Mouse (Mus musculus): ENCODE data around the gene Serinc3. TPM values are rescaled to one million over a fixed set of nuclear protein-coding genes. Genes with fewer than 3 reads are reported as not detected.
"Not testable (repeated sequence)": the region's sequence is repeated elsewhere in the genome, so short reads cannot be mapped to it uniquely, and the experiment has no call there.

The Serinc3 gene
- polyA plus RNA-seq, 1 experiment from 2014 or later, result 31.2 TPM

DNA sequence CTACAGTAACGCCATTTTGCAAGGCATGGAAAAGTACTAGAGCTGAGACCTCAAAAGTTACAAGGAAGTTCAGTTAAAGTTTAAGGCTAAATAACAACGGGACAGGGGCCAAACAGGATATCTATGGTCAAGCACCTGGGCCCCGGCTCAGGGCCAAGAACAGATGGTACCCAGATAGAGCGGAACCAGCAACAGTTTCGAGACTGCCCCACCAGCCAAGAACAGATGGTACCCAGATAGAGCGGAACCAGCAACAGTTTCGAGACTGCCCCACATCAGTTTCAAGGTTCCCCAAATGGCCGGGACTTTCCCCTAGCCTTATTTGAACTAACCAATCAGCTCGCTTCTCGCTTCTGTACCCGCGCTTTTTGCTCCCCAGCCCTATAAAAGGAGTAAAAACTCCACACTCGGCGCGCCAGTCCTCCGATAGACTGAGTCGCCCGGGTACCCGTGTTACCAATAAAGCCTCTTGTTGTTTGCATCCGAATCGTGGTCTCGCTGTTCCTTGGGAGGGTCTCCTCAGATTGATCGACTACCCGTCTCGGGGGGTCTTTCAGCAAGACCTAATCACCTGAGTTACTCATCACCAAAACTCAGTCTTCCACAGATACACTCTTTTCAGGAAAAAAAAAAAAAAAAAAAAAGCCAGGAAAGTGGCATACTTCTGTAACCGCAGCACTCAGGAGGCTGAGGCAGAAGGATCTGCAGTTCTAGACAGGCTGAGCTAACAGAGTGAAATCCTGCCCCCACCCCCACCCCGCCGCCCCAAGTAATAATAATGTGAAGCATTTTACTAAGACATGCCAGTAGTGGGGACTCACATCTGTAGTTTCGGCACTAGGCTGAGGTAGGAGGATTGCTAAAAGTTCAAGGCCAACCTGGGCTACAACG lies 2.0 kb downstream of the Serinc3 start:
- Histone ChIP-seq H3K4me2 (peak overlapping the region; percentile 61), H3K27me3 (no peaks in the 10 kb centered on the region), H3K9me3 (no peaks in the 10 kb centered on the region), H3K4me3 (peak overlapping the region; percentile 86), H3K36me3 (no peaks in the 10 kb centered on the region), H3K4me1 (replicated peaks) (peaks cover 32% of the 10 kb centered on the region), H3K9ac (no peak overlapping the region), H3K27ac (replicated peaks) (no peak overlapping the region)
- 90% methylated on average over 30 of the region's 30 CpGs for WGBS
- no peak for ATAC-seq (ENCODE audit: low FRiP score, low read depth)

DNA sequence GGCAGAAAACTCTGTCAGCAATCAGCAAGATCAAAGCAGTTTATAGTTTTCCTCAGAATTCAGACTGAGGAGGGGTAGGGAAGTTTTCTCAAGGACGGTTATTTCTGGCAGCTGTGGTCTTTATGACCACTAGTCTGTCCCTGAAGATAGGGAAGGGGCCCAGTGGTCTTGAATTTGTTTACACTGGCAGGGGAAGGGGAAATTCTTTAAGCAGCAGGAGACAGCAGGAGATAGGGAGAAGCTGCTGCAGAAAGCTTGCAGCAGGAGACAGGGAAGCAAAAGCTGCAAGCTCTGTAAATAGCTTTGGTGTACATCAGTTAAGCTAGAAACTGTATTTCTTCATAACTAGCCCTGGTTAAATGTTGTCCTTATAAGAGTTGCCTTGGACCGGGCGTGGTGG lies 3.2 kb downstream of the Serinc3 start:
- no peaks in the 10 kb centered on the region for H3K9me3 ChIP-seq
- WGBS, result 80% methylated on average over 3 of the region's 3 CpGs
- ATAC-seq (ENCODE audit: low FRiP score, low read depth), result no peak
- no peak overlapping the region for H3K4me2 ChIP-seq
- no peak overlapping the region for H3K27ac ChIP-seq (replicated peaks)
- H3K27me3 ChIP-seq, result no peaks in the 10 kb centered on the region
- H3K4me3 ChIP-seq, result no peak overlapping the region
- peaks cover 36% of the 10 kb centered on the region for H3K4me1 ChIP-seq (replicated peaks)
- H3K36me3 ChIP-seq, result no peaks in the 10 kb centered on the region
- H3K9ac ChIP-seq, result no peak overlapping the region

DNA sequence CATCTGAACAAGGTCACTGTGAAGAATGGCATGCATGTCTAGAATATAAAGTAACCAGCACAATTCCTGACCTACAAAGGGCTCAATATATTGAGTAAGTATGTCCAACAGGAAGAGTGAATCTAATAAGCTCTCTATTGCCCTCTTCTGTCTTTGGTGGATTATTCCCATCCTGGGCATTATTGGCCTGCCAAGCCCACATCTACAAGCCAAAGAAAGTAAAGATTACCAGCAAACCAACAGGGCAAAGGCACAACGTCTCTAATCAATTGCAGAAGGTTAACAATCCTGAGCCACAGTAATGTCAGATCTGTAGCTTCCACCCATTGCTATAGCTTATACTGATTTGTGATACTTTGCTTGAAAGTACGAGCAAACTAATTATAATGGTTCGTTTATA lies 4.4 kb downstream of the Serinc3 start:
- Histone ChIP-seq H3K36me3 (peaks cover 2% of the 10 kb centered on the region; the same call in 1 of the 2 replicates), H3K4me3 (no peak overlapping the region), H3K4me2 (no peak overlapping the region), H3K27me3 (no peaks in the 10 kb centered on the region), H3K9ac (no peak overlapping the region), H3K9me3 (no peaks in the 10 kb centered on the region), H3K27ac (replicated peaks) (no peak overlapping the region), H3K4me1 (replicated peaks) (peaks cover 35% of the 10 kb centered on the region)
- WGBS, result 83% methylated on average over 3 of the region's 3 CpGs
- no peak for ATAC-seq (ENCODE audit: low FRiP score, low read depth)

DNA sequence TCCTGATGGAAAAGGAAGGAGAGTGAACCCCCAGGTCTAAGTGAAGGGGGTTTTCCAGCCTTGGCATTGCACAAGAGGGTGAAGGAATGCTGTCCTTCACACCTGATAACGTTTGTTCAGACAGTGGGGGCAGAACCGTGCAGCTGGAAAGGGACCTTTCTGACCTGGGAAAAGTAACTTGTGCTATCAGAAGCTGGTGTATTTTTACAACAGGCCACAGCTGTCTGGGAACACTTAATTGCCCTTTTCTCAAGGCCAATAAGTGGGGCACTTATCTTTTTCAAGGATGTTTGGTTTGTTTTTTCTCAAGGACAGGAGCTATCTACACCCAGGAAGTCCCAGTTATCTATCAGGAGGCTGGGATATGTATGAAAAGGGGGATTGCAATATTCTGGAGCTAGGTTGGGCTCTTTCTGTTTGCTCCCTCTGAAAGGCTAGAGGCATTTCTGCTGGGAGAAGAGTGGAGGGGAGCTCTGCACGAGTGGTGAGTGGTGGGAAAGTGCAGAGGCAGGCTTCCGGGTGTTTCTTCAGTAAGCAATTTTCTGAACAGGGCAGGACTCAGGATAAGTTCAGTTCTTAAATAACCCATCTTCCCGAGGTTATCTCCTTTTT lies 7.2 kb downstream of the Serinc3 start:
- ATAC-seq (ENCODE audit: low FRiP score, low read depth), result no peak

DNA sequence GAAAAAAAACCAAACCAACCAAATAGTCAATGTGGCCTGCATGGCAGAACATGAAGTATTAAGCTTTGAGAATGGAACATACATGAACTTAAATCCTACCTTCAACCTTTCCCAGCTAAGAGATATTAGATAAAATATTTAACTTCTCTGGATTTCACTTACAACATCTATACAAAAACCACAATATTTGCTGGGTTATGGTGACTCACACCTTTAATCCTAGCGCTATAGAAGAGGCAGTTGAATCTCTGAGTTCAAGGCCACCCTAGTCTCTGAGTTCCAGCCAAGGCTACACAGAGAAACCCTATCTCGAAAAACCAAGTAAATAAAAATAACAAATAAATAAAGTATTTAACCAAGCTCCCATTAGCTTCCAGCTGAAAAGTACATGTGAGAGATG lies 8.9 kb downstream of the Serinc3 start:
- H3K4me3 ChIP-seq, result no peak overlapping the region
- 97% methylated on average over 2 of the region's 2 CpGs for WGBS
- peaks cover 12% of the 10 kb centered on the region; the same call in 1 of the 2 replicates for H3K4me1 ChIP-seq (replicated peaks)
- no peaks in the 10 kb centered on the region for H3K27me3 ChIP-seq
- peaks cover 27% of the 10 kb centered on the region for H3K36me3 ChIP-seq
- no peak overlapping the region for H3K9ac ChIP-seq
- ATAC-seq (ENCODE audit: low FRiP score, low read depth), result no peak
- no peaks in the 10 kb centered on the region for H3K9me3 ChIP-seq
- H3K27ac ChIP-seq (replicated peaks), result no peak overlapping the region
- H3K4me2 ChIP-seq, result no peak overlapping the region

More for the DNA sequence above, 7.2 kb downstream of the Serinc3 start:
- WGBS, result 76% methylated on average over 5 of the region's 5 CpGs
- no peak overlapping the region for H3K4me3 ChIP-seq
- peaks cover 19% of the 10 kb centered on the region for H3K4me1 ChIP-seq (replicated peaks)
- H3K27me3 ChIP-seq, result no peaks in the 10 kb centered on the region
- no peak overlapping the region for H3K27ac ChIP-seq (replicated peaks)
- H3K9ac ChIP-seq, result no peak overlapping the region
- no peak overlapping the region for H3K4me2 ChIP-seq
- H3K36me3 ChIP-seq, result peaks cover 14% of the 10 kb centered on the region
- no peaks in the 10 kb centered on the region for H3K9me3 ChIP-seq

DNA sequence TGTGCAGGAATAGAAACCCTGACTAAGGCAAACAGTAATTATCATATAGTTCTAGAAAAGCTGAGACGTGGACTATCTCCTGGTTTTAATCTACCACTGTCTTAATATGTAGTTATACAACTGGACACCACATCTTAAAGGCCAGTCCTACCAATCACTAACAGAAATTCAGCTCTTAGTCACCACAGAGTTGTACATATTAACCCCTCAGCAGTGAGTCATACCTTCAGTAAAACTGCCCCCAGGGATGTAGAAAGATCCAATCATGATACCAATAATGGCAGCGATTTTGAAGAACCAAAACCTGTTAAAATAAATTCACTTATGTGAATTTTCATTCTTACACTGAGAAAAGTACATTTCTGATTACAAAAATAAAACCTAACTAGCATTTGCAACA lies 10.7 kb downstream of the Serinc3 start:
- peaks cover 7% of the 10 kb centered on the region; the same call in 1 of the 2 replicates for H3K4me1 ChIP-seq (replicated peaks)
- peaks cover 44% of the 10 kb centered on the region for H3K36me3 ChIP-seq
- H3K9me3 ChIP-seq, result no peaks in the 10 kb centered on the region
- no peaks in the 10 kb centered on the region for H3K27me3 ChIP-seq
- H3K4me3 ChIP-seq, result no peak overlapping the region
- no peak for ATAC-seq (ENCODE audit: low FRiP score, low read depth)
- no peak overlapping the region for H3K9ac ChIP-seq
- H3K4me2 ChIP-seq, result no peak overlapping the region
- 97% methylated on average over 2 of the region's 2 CpGs for WGBS
- H3K27ac ChIP-seq (replicated peaks), result no peak overlapping the region

DNA sequence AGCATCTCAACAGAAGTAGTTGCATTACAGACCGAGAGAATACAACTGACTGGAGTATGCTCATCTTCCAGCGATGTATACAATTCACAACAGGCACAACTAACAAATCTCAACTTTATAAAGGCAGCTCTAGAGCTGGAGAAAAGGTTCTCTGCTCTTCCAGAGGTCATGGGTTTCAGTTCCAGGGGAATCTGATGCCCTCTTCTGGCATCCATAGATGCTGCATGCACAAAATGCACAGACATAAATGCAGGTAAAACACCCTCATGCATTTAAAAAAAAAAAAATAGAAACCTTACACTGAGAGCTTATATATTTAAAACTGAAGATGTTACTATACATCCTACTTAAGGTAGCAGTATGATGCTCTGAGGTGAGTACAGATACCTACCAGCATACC lies 13.2 kb downstream of the Serinc3 start:
- Histone ChIP-seq H3K27me3 (no peaks in the 10 kb centered on the region), H3K4me1 (replicated peaks) (no peaks in the 10 kb centered on the region), H3K9ac (no peak overlapping the region), H3K9me3 (no peaks in the 10 kb centered on the region), H3K27ac (replicated peaks) (no peak overlapping the region), H3K4me3 (no peak overlapping the region), H3K36me3 (peaks cover 67% of the 10 kb centered on the region), H3K4me2 (no peak overlapping the region)
- ATAC-seq (ENCODE audit: low FRiP score, low read depth), result no peak
- WGBS, result 94% methylated on average over 2 of the region's 2 CpGs

DNA sequence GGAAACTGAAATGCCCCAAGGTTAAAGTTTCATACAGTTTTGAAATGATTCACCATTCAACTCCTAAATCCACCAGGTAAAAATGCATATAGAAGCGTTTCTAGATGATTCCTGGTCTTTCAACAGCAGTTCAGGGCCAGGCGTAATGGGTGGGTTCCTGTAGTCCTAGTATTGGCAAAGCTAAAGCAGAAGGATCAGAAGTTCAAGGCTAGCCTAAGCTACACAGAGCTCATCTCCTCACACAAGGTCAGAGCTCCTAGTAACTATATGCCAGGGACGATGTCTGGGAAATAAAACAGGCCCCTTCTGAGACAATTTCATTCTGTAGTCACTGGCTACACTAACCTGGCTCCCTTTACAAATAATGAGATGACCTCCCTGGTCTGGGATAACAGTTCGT lies 13.7 kb downstream of the Serinc3 start:
- WGBS, result 94% methylated on average over 4 of the region's 4 CpGs
- peaks cover 72% of the 10 kb centered on the region for H3K36me3 ChIP-seq
- no peak overlapping the region for H3K9ac ChIP-seq

DNA sequence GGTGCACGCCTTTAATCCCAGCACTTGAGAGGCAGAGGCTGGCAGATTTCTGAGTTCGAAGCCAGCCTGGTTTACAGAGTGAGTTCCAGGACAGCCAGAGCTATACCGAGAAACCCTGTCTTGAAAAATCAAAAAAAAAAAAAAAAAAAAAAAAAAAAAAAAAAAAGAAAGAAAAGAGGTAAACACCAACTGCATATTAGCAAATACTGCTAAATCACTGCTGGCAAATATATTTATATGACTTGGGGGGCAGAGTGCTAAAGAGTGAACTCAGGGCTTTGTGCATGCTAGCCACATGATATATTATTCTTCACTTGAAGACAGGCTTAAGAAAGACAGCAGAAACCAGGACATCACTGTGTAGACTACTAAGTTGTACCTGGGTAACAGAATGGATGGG lies 23.5 kb downstream of the Serinc3 start:
- H3K4me2 ChIP-seq; H3K27me3 ChIP-seq; H3K9ac ChIP-seq; H3K4me1 ChIP-seq (replicated peaks); H3K27ac ChIP-seq (replicated peaks); H3K9me3 ChIP-seq; H3K4me3 ChIP-seq; ATAC-seq (ENCODE audit: low FRiP score, low read depth): not testable (repeated sequence)
- peaks cover 72% of the 10 kb centered on the region for H3K36me3 ChIP-seq
- 96% methylated on average over 3 of the region's 3 CpGs for WGBS

More for the DNA sequence above, 13.7 kb downstream of the Serinc3 start:
- Histone ChIP-seq H3K4me1 (replicated peaks) (no peaks in the 10 kb centered on the region), H3K4me2 (no peak overlapping the region), H3K27me3 (no peaks in the 10 kb centered on the region), H3K9me3 (no peaks in the 10 kb centered on the region), H3K4me3 (no peak overlapping the region), H3K27ac (replicated peaks) (no peak overlapping the region)
- no peak for ATAC-seq (ENCODE audit: low FRiP score, low read depth)

DNA sequence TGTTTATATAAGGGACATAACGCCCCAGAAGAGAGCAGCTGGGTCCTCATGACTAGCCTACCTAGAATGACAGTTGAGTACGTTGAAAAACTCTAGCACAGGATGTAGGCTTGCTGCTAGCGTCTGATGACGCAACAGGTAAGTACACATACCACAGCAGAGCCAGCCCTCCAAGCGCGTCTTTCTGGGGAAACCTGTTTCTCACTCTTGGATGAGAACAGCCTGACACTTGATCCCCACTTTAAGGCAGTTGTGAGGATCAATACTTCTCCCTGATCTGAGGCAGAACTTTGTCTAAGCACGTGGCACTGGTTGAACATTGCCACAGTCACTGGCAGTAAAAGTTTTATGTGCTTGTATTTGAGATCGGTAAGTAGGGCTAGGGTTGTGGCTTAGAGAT lies 24.5 kb downstream of the Serinc3 start:
- H3K4me2 ChIP-seq, result no peak overlapping the region
- ATAC-seq (ENCODE audit: low FRiP score, low read depth), result no peak
- H3K36me3 ChIP-seq, result peaks cover 68% of the 10 kb centered on the region
- no peaks in the 10 kb centered on the region for H3K27me3 ChIP-seq
- no peaks in the 10 kb centered on the region for H3K9me3 ChIP-seq
- 91% methylated on average over 8 of the region's 8 CpGs for WGBS
- no peaks in the 10 kb centered on the region for H3K4me1 ChIP-seq (replicated peaks)
- H3K4me3 ChIP-seq, result no peak overlapping the region
- no peak overlapping the region for H3K9ac ChIP-seq
- H3K27ac ChIP-seq (replicated peaks), result no peak overlapping the region

DNA sequence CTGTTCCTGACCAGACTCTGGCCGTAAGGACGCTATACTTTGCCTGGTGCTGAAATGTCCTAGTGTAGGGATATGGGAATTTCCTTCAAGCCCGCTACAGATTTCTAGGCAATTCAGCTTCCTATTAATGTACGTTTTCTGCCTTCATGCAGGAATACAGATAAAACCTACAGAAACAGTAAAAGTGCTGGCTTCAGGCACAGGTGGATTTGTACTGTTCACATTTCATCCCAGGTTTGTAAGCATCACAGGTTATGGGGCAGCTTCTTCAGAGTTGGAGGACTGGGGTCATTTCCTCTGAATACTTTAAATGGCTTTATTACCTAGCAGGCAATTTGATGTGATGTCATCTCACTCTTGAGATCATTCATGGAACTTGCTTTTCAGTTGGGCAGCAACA lies 27.1 kb downstream of the Serinc3 start:
- no peak overlapping the region for H3K4me2 ChIP-seq
- no peaks in the 10 kb centered on the region for H3K27me3 ChIP-seq
- H3K27ac ChIP-seq (replicated peaks), result no peak overlapping the region
- no peak for ATAC-seq (ENCODE audit: low FRiP score, low read depth)
- no peaks in the 10 kb centered on the region for H3K4me1 ChIP-seq (replicated peaks)
- WGBS, result 93% methylated on average over 4 of the region's 4 CpGs
- H3K36me3 ChIP-seq, result peaks cover 71% of the 10 kb centered on the region
- no peak overlapping the region for H3K4me3 ChIP-seq
- no peak overlapping the region for H3K9ac ChIP-seq
- H3K9me3 ChIP-seq, result no peaks in the 10 kb centered on the region

DNA sequence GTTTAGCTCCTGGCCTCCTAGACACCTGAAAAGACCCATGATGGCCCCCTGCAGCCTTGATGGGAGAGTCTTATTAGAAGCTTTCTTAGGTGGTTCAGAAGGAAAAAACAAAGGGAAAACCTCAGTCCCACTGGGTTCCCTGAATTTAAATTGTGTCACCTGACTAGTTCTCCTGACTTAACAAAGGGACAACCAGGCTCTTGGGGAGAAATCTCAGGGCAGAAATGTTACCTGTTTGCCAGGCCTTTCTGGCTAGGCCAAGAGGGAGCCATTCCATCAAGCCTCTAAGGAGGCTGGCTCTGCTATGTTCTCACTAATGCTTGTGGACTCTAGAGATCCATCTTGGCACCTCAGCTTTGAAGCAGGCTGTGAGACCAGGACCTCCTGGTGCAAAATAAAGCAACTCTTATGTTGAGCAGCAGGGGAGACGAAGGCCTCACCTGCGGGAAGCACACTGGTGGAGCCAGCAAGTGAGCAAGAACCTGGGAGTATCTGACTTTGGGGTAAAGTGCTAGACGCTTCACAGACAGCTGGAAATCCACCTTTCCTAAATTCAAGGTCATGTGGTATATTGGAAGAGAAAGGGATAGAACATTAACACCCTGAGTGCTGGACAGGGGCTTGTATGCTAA lies 27.6 kb downstream of the Serinc3 start:
- no peak for ATAC-seq (ENCODE audit: low FRiP score, low read depth)
- H3K4me1 ChIP-seq (replicated peaks), result no peaks in the 10 kb centered on the region
- no peak overlapping the region for H3K27ac ChIP-seq (replicated peaks)
- no peak overlapping the region for H3K9ac ChIP-seq
- no peaks in the 10 kb centered on the region for H3K27me3 ChIP-seq
- H3K4me2 ChIP-seq, result no peak overlapping the region
- peaks cover 68% of the 10 kb centered on the region for H3K36me3 ChIP-seq
- H3K4me3 ChIP-seq, result no peak overlapping the region
- 76% methylated on average over 3 of the region's 3 CpGs for WGBS
- no peaks in the 10 kb centered on the region for H3K9me3 ChIP-seq

All from hindbrain, embryonic 15.5 days (tissue).